Mouse (Mus musculus) kidney, postnatal 0 days (tissue): ENCODE measurements around the gene Myo5a. TPM values are rescaled to one million over a fixed set of nuclear protein-coding genes. Genes with fewer than 3 reads are reported as not detected.
A peak's percentile ranks its signal among the peaks of the same experiment; 100 is the strongest.

Source experiments
- ATAC-seq: fragments of 200-750 bp; cut with Nextera tagmentation; replicated peaks from 2 replicates; pipeline ENCODE4 v1.8.0; 2017; ENCODE audit warnings: low read depth, moderate number of reproducible peaks, moderate TSS enrichment, moderate library complexity; ENCODE audit not compliant: low FRiP score
- DNase-seq: peaks from one replicate; pipeline ENCODE4 v3.0.0-alpha.2; 2016; ENCODE audit warnings: low spot score
- H3K27ac ChIP-seq: fragments of 300-500 bp; sonication (generic); 2 replicates; pipeline ENCODE4 v1.5.1; 2014; ENCODE audit warnings: mild to moderate bottlenecking
- H3K27me3 ChIP-seq: fragments of 300-500 bp; sonication (generic); 2 replicates; pipeline ENCODE4 v1.6.1; 2014; ENCODE audit warnings: low read length, mixed read lengths; ENCODE audit not compliant: insufficient read depth
- H3K36me3 ChIP-seq: fragments of 300-500 bp; sonication (generic); 2 replicates; pipeline ENCODE4 v1.6.1; 2014; ENCODE audit warnings: low read length, mixed read lengths; ENCODE audit not compliant: insufficient read depth
- H3K4me1 ChIP-seq: fragments of 300-500 bp; sonication (generic); replicated peaks from 2 replicates; pipeline ENCODE4 v1.6.1; 2014; ENCODE audit warnings: antibody characterized with exemption, low read length, mixed read lengths; ENCODE audit not compliant: insufficient read depth
- H3K4me2 ChIP-seq: fragments of 300-500 bp; sonication (generic); 2 replicates; pipeline ENCODE4 v1.6.1; 2014; ENCODE audit warnings: mild to moderate bottlenecking, low read length, moderate library complexity, mixed read lengths
- H3K4me3 ChIP-seq: fragments of 300-500 bp; sonication (generic); replicated peaks from 2 replicates; pipeline ENCODE4 v1.5.1; 2014; ENCODE audit warnings: low read depth, low read length
- H3K9ac ChIP-seq: fragments of 300-500 bp; sonication (generic); 2 replicates; pipeline ENCODE4 v1.6.1; 2014; ENCODE audit warnings: low read depth, low read length
- H3K9me3 ChIP-seq: fragments of 300-500 bp; sonication (generic); replicated peaks from 2 replicates; pipeline ENCODE4 v1.6.1; 2016; ENCODE audit warnings: low read length, inconsistent platforms, mixed read lengths
- CTCF ChIP-seq: IDR thresholded peaks from 2 replicates; pipeline ENCODE4 v1.5.1; 2016; ENCODE audit warnings: antibody characterized with exemption, low read depth, mild to moderate bottlenecking, moderate library complexity
- WGBS: fragments of 180-500 bp; shearing (Covaris S2); extraction: QIAGEN DNeasy Blood & Tissue Kit; methylation state at CpG from one replicate; pipeline ENCODE4 v1.1.7; 2014; 5-methylcytosine and 5-hydroxymethylcytosine counted together
- polyA plus RNA-seq: library from polyadenylated mRNA; unstranded; fragments of >200 nt; fragmentation: Nextera tagmentation; extraction: Ambion mirVana; gene quantifications from 2 replicates; pipeline ENCODE4 v1.2.1, GENCODE M21; 2015

Gene Myo5a
- polyA plus RNA-seq, 1 experiment from 2014 or later = 11.8 TPM

- Histone ChIP-seq H3K9ac (no peak overlapping the region), H3K4me1 (0 out of 2 replicates have a peak, but pooled peaks cover 4% of the 10 kb centered on the region), H3K4me2 (no peak overlapping the region), H3K27ac (no peak overlapping the region), H3K9me3 (no peaks in the 10 kb centered on the region), H3K36me3 (no peaks in the 10 kb centered on the region), H3K27me3 (no peaks in the 10 kb centered on the region), H3K4me3 (no peak overlapping the region)
- DNase-seq = no peak
- WGBS = 82% methylated on average over 2 of the region's 2 CpGs
- no peak for TF ChIP-seq CTCF
- no peak for ATAC-seq
These were observed 28.8 kb upstream of the Myo5a start for GRCm38 (mm10) chr9:75041840-75042525.

DNA sequence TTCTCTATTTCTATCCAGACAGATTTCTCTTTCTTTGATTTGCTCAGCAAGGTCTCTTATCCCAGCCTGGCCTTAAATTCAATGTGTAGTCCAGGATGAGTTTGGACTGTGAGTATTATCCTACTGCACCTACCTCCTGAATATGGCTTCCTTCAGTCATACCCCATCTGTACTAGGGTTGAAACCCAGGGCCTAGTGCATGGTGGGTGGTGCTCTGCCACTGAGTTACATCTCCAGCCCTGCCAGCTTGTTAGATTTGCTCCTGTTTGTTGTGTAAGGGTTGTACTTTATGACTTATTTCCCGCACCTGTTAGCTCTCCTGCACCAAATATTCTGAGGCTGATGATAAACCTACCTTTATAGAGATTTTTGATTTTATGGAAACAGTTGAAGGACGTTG lies 27.6 kb upstream of the Myo5a start:
- Histone ChIP-seq H3K36me3 (no peaks in the 10 kb centered on the region), H3K4me3 (no peak overlapping the region), H3K9me3 (no peaks in the 10 kb centered on the region), H3K9ac (no peak overlapping the region), H3K4me2 (no peak overlapping the region), H3K27me3 (no peaks in the 10 kb centered on the region), H3K4me1 (0 out of 2 replicates have a peak, but pooled peaks cover 4% of the 10 kb centered on the region), H3K27ac (no peak overlapping the region)
- TF ChIP-seq CTCF = no peak
- 82% methylated on average over 2 of the region's 2 CpGs for WGBS
- ATAC-seq (no peak), DNase-seq (no peak)

DNA sequence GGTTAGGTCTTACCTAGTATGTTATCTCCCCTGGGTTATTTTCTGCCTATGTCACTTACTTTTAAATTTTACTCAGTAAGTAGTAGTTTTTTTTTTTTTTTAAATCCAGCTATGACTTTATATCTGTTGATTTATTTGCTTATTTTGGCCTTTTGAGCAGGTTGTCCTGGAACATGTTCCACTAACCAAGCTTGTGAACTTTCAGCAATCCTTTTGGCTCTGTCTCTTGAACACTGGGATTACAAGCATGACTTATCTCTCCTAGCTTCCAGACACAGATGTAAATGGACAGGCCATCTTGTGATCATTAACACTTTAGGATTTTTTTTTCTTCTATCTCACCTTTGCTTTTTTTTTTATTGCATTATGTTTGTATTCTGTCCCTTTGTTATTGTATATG lies 23.7 kb upstream of the Myo5a start:
- no peak for TF ChIP-seq CTCF
- H3K9me3 ChIP-seq = no peaks in the 10 kb centered on the region
- DNase-seq (no peak), ATAC-seq (no peak)
- H3K4me2 ChIP-seq = no peak overlapping the region
- H3K4me1 ChIP-seq = no peaks in the 10 kb centered on the region
- no peak overlapping the region for H3K4me3 ChIP-seq
- no peaks in the 10 kb centered on the region for H3K36me3 ChIP-seq
- no peak overlapping the region for H3K27ac ChIP-seq
- no peak overlapping the region for H3K9ac ChIP-seq
- H3K27me3 ChIP-seq = no peaks in the 10 kb centered on the region

DNA sequence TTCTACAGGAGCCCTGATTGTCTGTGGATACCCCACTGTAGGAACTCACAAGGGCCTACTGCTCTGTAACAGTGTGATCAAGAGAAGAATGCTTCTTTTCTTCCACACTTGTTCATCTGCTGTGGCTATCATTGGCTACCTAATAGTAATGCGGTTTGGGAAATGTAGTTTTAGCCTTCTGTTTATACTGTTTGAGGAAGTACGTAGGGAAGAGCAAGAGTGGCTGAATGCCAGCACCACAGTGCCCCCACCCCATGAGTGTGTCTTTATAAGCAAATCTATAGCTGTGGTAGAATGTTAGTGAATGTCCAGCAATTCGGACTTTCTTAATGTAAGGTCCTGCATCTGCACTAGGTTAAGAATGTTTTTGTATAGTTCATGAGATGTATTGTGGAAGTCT lies 21.7 kb upstream of the Myo5a start:
- 76% methylated on average over 3 of the region's 3 CpGs for WGBS
- Histone ChIP-seq H3K27ac (no peak overlapping the region), H3K9ac (no peak overlapping the region), H3K9me3 (no peaks in the 10 kb centered on the region), H3K4me2 (no peak overlapping the region), H3K36me3 (no peaks in the 10 kb centered on the region), H3K4me3 (no peak overlapping the region), H3K4me1 (no peaks in the 10 kb centered on the region), H3K27me3 (no peaks in the 10 kb centered on the region)
- TF ChIP-seq CTCF = no peak
- DNase-seq (no peak), ATAC-seq (no peak)

GRCm38 (mm10) chr9:75050003-75050402 lies 20.8 kb upstream of the Myo5a start:
- no peak overlapping the region for H3K4me2 ChIP-seq
- ATAC-seq = no peak
- H3K27me3 ChIP-seq = no peaks in the 10 kb centered on the region
- TF ChIP-seq CTCF = peak; percentile 98
- no peaks in the 10 kb centered on the region for H3K9me3 ChIP-seq
- no peak overlapping the region for H3K9ac ChIP-seq
- H3K36me3 ChIP-seq = no peaks in the 10 kb centered on the region
- 32% methylated on average over 3 of the region's 3 CpGs for WGBS
- DNase-seq = peak; percentile 82
- H3K27ac ChIP-seq = no peak overlapping the region
- H3K4me3 ChIP-seq = no peak overlapping the region
- H3K4me1 ChIP-seq = no peaks in the 10 kb centered on the region

GRCm38 (mm10) chr9:75051841-75052240 lies 19.0 kb upstream of the Myo5a start:
- Histone ChIP-seq H3K4me2 (no peak overlapping the region), H3K4me3 (no peak overlapping the region), H3K27me3 (no peaks in the 10 kb centered on the region), H3K36me3 (peaks cover 4% of the 10 kb centered on the region; the same call in 1 of the 2 replicates), H3K9ac (no peak overlapping the region), H3K4me1 (no peaks in the 10 kb centered on the region), H3K27ac (no peak overlapping the region), H3K9me3 (no peaks in the 10 kb centered on the region)
- DNase-seq (no peak), ATAC-seq (no peak)
- WGBS = 86% methylated on average over 4 of the region's 4 CpGs
- no peak for TF ChIP-seq CTCF

GRCm38 (mm10) chr9:75055046-75055445 lies 15.8 kb upstream of the Myo5a start:
- no peaks in the 10 kb centered on the region for H3K9me3 ChIP-seq
- H3K4me2 ChIP-seq = no peak overlapping the region
- no peaks in the 10 kb centered on the region for H3K27me3 ChIP-seq
- H3K27ac ChIP-seq = no peak overlapping the region
- H3K4me1 ChIP-seq = no peaks in the 10 kb centered on the region
- no peak overlapping the region for H3K9ac ChIP-seq
- peaks cover 14% of the 10 kb centered on the region; the same call in 1 of the 2 replicates for H3K36me3 ChIP-seq
- DNase-seq = no peak
- TF ChIP-seq CTCF = no peak
- no peak for ATAC-seq
- no peak overlapping the region for H3K4me3 ChIP-seq
- 79% methylated on average over 5 of the region's 5 CpGs for WGBS
